Mouse (Mus musculus): ENCODE results near the gene Ndufb7. TPM values are rescaled to one million over a fixed set of nuclear protein-coding genes. Genes with fewer than 3 reads are reported as not detected.
"Not testable (repeated sequence)": the region's sequence is repeated elsewhere in the genome, so short reads cannot be mapped to it uniquely, and the experiment has no call there.

Ndufb7 gene
- polyA plus RNA-seq, 1 experiment from 2014 or later, result 312 TPM

GRCm38 (mm10) chr8:83568755-83569154 lies 2.3 kb downstream of the Ndufb7 start:
- no peaks in the 10 kb centered on the region for H3K9me3 ChIP-seq
- no peak overlapping the region for H3K27ac ChIP-seq
- no peak for ATAC-seq (ENCODE audit: insufficient number of reproducible peaks, insufficient read depth, low FRiP score, low TSS enrichment, low read depth)
- H3K36me3 ChIP-seq, result peaks cover 43% of the 10 kb centered on the region
- no peaks in the 10 kb centered on the region for H3K27me3 ChIP-seq
- 78% methylated on average over 5 of the region's 5 CpGs for WGBS
- no peak overlapping the region for H3K4me3 ChIP-seq
- no peak overlapping the region for H3K4me2 ChIP-seq
- H3K9ac ChIP-seq, result no peak overlapping the region
- H3K4me1 ChIP-seq, result peaks cover 13% of the 10 kb centered on the region

- WGBS, result 76% methylated on average over 4 of the region's 4 CpGs
- Histone ChIP-seq H3K4me2 (no peak overlapping the region), H3K27me3 (no peaks in the 10 kb centered on the region), H3K9ac (no peak overlapping the region), H3K36me3 (peaks cover 47% of the 10 kb centered on the region), H3K9me3 (no peaks in the 10 kb centered on the region), H3K4me1 (peaks cover 17% of the 10 kb centered on the region), H3K27ac (no peak overlapping the region), H3K4me3 (no peak overlapping the region)
- ATAC-seq (ENCODE audit: insufficient number of reproducible peaks, insufficient read depth, low FRiP score, low TSS enrichment, low read depth), result no peak
These were observed 2.7 kb downstream of the Ndufb7 start for GRCm38 (mm10) chr8:83569165-83569564.

- H3K4me2 ChIP-seq, result no peak overlapping the region
- ATAC-seq (ENCODE audit: insufficient number of reproducible peaks, insufficient read depth, low FRiP score, low TSS enrichment, low read depth), result no peak
- no peak overlapping the region for H3K9ac ChIP-seq
- H3K4me1 ChIP-seq, result peaks cover 29% of the 10 kb centered on the region
- H3K27ac ChIP-seq, result no peak overlapping the region
- peaks cover 55% of the 10 kb centered on the region for H3K36me3 ChIP-seq
- H3K4me3 ChIP-seq, result no peak overlapping the region
- WGBS, result 85% methylated on average over 15 of the region's 15 CpGs
- no peaks in the 10 kb centered on the region for H3K27me3 ChIP-seq
- no peaks in the 10 kb centered on the region for H3K9me3 ChIP-seq
These were observed 4.0 kb downstream of the Ndufb7 start for GRCm38 (mm10) chr8:83570272-83571000.

GRCm38 (mm10) chr8:83571001-83571340 lies 4.5 kb downstream of the Ndufb7 start:
- ATAC-seq (ENCODE audit: insufficient number of reproducible peaks, insufficient read depth, low FRiP score, low TSS enrichment, low read depth); H3K4me2 ChIP-seq; H3K27me3 ChIP-seq; H3K9me3 ChIP-seq; H3K27ac ChIP-seq; H3K9ac ChIP-seq; H3K4me3 ChIP-seq: not testable (repeated sequence)
- Histone ChIP-seq H3K4me1 (peaks cover 35% of the 10 kb centered on the region), H3K36me3 (peaks cover 55% of the 10 kb centered on the region)
- 90% methylated on average over 7 of the region's 7 CpGs for WGBS

GRCm38 (mm10) chr8:83571791-83572190 lies 5.3 kb downstream of the Ndufb7 start:
- Histone ChIP-seq H3K36me3 (peaks cover 55% of the 10 kb centered on the region), H3K9ac (no peak overlapping the region)
- WGBS, result 92% methylated on average over 10 of the region's 10 CpGs

GRCm38 (mm10) chr8:83572246-83572812 lies 5.9 kb downstream of the Ndufb7 start:
- no peak overlapping the region for H3K27ac ChIP-seq
- H3K36me3 ChIP-seq, result peaks cover 55% of the 10 kb centered on the region
- H3K27me3 ChIP-seq, result no peaks in the 10 kb centered on the region
- H3K4me1 ChIP-seq, result peaks cover 45% of the 10 kb centered on the region
- no peak for ATAC-seq (ENCODE audit: insufficient number of reproducible peaks, insufficient read depth, low FRiP score, low TSS enrichment, low read depth)
- H3K4me3 ChIP-seq, result no peak overlapping the region
- no peaks in the 10 kb centered on the region for H3K9me3 ChIP-seq
- no peak overlapping the region for H3K4me2 ChIP-seq
- no peak overlapping the region for H3K9ac ChIP-seq
- 87% methylated on average over 5 of the region's 5 CpGs for WGBS

More at GRCm38 (mm10) chr8:83571791-83572190, 5.3 kb downstream of the Ndufb7 start:
- H3K27ac ChIP-seq, result no peak overlapping the region
- no peak overlapping the region for H3K4me2 ChIP-seq
- H3K4me1 ChIP-seq, result peaks cover 42% of the 10 kb centered on the region
- H3K4me3 ChIP-seq, result no peak overlapping the region
- no peaks in the 10 kb centered on the region for H3K9me3 ChIP-seq
- no peak for ATAC-seq (ENCODE audit: insufficient number of reproducible peaks, insufficient read depth, low FRiP score, low TSS enrichment, low read depth)
- H3K27me3 ChIP-seq, result no peaks in the 10 kb centered on the region

GRCm38 (mm10) chr8:83573140-83573875 lies 6.8 kb downstream of the Ndufb7 start:
- Histone ChIP-seq H3K9me3 (no peaks in the 10 kb centered on the region), H3K4me1 (peaks cover 43% of the 10 kb centered on the region), H3K27me3 (no peaks in the 10 kb centered on the region), H3K4me3 (no peak overlapping the region), H3K36me3 (peaks cover 55% of the 10 kb centered on the region), H3K27ac (0 out of 2 replicates have a peak overlapping the region, but pooled peaks have one; percentile 11), H3K4me2 (no peak overlapping the region), H3K9ac (no peak overlapping the region)
- WGBS, result 72% methylated on average over 18 of the region's 18 CpGs
- no peak for ATAC-seq (ENCODE audit: insufficient number of reproducible peaks, insufficient read depth, low FRiP score, low TSS enrichment, low read depth)

GRCm38 (mm10) chr8:83574631-83575315 lies 8.3 kb downstream of the Ndufb7 start:
- Histone ChIP-seq H3K4me1 (peaks cover 57% of the 10 kb centered on the region), H3K27me3 (no peaks in the 10 kb centered on the region), H3K36me3 (peaks cover 55% of the 10 kb centered on the region), H3K9me3 (no peaks in the 10 kb centered on the region), H3K4me3 (no peak overlapping the region), H3K9ac (peak overlapping the region; percentile 40; the same call in 1 of the 2 replicates), H3K27ac (peak overlapping the region; percentile 34; the same call in 1 of the 2 replicates), H3K4me2 (no peak overlapping the region)
- 80% methylated on average over 15 of the region's 15 CpGs for WGBS
- no peak for ATAC-seq (ENCODE audit: insufficient number of reproducible peaks, insufficient read depth, low FRiP score, low TSS enrichment, low read depth)

GRCm38 (mm10) chr8:83575561-83576515 lies 9.4 kb downstream of the Ndufb7 start:
- H3K4me3 ChIP-seq, result no peak overlapping the region
- no peak overlapping the region for H3K4me2 ChIP-seq
- H3K9ac ChIP-seq, result peak overlapping the region; percentile 49; the same call in 1 of the 2 replicates
- 61% methylated on average over 17 of the region's 17 CpGs for WGBS
- H3K27ac ChIP-seq, result peak overlapping the region; percentile 76
- H3K4me1 ChIP-seq, result peaks cover 59% of the 10 kb centered on the region
- no peaks in the 10 kb centered on the region for H3K27me3 ChIP-seq
- H3K36me3 ChIP-seq, result peaks cover 52% of the 10 kb centered on the region
- no peaks in the 10 kb centered on the region for H3K9me3 ChIP-seq
- ATAC-seq (ENCODE audit: insufficient number of reproducible peaks, insufficient read depth, low FRiP score, low TSS enrichment, low read depth), result no peak

- Histone ChIP-seq H3K36me3 (peaks cover 48% of the 10 kb centered on the region), H3K4me1 (peaks cover 59% of the 10 kb centered on the region), H3K9me3 (no peaks in the 10 kb centered on the region), H3K4me3 (no peak overlapping the region), H3K27me3 (no peaks in the 10 kb centered on the region), H3K27ac (no peak overlapping the region; the same call in 1 of the 2 replicates), H3K9ac (no peak overlapping the region), H3K4me2 (no peak overlapping the region)
- 45% methylated on average over 3 of the region's 4 CpGs for WGBS
- ATAC-seq (ENCODE audit: insufficient number of reproducible peaks, insufficient read depth, low FRiP score, low TSS enrichment, low read depth), result no peak
These were observed 10.0 kb downstream of the Ndufb7 start for GRCm38 (mm10) chr8:83576516-83576895.

Measured in embryonic facial prominence, embryonic 13.5 days (tissue).